ENCODE assay signal across 5 mouse cellular contexts in the genomic region with DNA sequence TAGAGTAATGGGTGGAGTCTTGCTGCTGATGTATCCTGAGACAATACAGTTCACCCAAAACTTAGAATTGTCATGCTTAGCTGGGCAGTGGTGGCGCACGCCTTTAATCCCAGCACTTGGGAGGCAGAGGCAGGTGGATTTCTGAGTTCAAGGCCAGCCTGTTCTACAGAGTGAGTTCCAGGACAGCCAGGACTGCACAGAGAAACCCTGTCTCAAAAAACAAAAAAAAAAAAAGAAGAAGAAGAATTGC. TPM values are rescaled to one million over a fixed set of nuclear protein-coding genes. Genes with fewer than 3 reads are reported as not detected.
A peak's percentile ranks its signal among the peaks of the same experiment; 100 is the strongest.
DNase-seq lines count a peak whose midpoint lies in the region; ATAC-seq and TF ChIP-seq lines count a peak whose summit lies in the region.
"Not testable (repeated sequence)": the region's sequence is repeated elsewhere in the genome, so short reads cannot be mapped to it uniquely, and the experiment has no call there.

No protein-coding gene starts in this region.

- not testable (repeated sequence) for H3K4me3 ChIP-seq in ES-Bruce4 (ENCODE audit: low read depth, low read length); MEL (ENCODE audit: control insufficient read depth in 1 of 2, insufficient read depth in 1 of 2, low read depth in 2 of 2, low read length in 2 of 2); kidney, embryonic 16.5 days (ENCODE audit: low read length); liver, adult 2 months (ENCODE audit: insufficient read depth, low read depth, low read length); liver, postnatal 0 days (ENCODE audit: low read depth, low read length)

- H3K4me1 ChIP-seq in ES-Bruce4 (ENCODE audit: control insufficient read depth, insufficient read depth, low read length); MEL (ENCODE audit: control insufficient read depth in 1 of 2, insufficient read depth in 2 of 2, low read length in 2 of 2); kidney, embryonic 16.5 days (ENCODE audit: insufficient read depth, low read length): not testable (repeated sequence)
- H3K4me1 ChIP-seq in liver, adult 2 months (ENCODE audit: control insufficient read depth, insufficient read depth, low read length) = peaks cover 14% of the 10 kb centered on the region
- H3K4me1 ChIP-seq in liver, postnatal 0 days (ENCODE audit: insufficient read depth) = peaks cover 23% of the 10 kb centered on the region

- H3K4me2 ChIP-seq in kidney, embryonic 16.5 days (replicated peaks; ENCODE audit: low read depth, low read length); liver, postnatal 0 days (ENCODE audit: low read depth, low read length): not testable (repeated sequence)

- ATAC-seq in kidney, embryonic 16.5 days (ENCODE audit: low FRiP score, low TSS enrichment); liver, postnatal 0 days: not testable (repeated sequence)

- not testable (repeated sequence) for H3K27me3 ChIP-seq in ES-Bruce4 (ENCODE audit: control insufficient read depth, insufficient read depth, low read length, poor library complexity, severe bottlenecking); MEL (ENCODE audit: control insufficient read depth in 1 of 2, insufficient read depth in 2 of 2, low read length in 2 of 2); kidney, embryonic 16.5 days (ENCODE audit: insufficient read depth, low read length); liver, adult 2 months (ENCODE audit: control insufficient read depth, insufficient read depth, low read length); liver, postnatal 0 days (ENCODE audit: insufficient read depth, low read length)

- not testable (repeated sequence) for DNase-seq in MEL (ENCODE audit: low read depth, low spot score); liver, adult 2 months (ENCODE audit: extremely low read depth, low read depth, low spot score); liver, postnatal 0 days

- TF ChIP-seq POLR2A in ES-Bruce4 (IDR thresholded peaks at IDR 0.05; ENCODE audit: insufficient read depth, low read length); MEL (IDR thresholded peaks at IDR 0.05; ENCODE audit: control insufficient read depth in 1 of 2, insufficient read depth in 1 of 2, low read depth in 1 of 2, low read length in 2 of 2, poor library complexity in 1 of 2); liver, adult 2 months (IDR thresholded peaks at IDR 0.05; ENCODE audit: extremely low read depth, insufficient read depth, low read length): not testable (repeated sequence)

- not testable (repeated sequence) for H3K9me3 ChIP-seq in ES-Bruce4 (replicated peaks; ENCODE audit: control insufficient read depth, insufficient read depth, low read length, poor library complexity, severe bottlenecking); MEL (replicated peaks; ENCODE audit: insufficient read depth, low read length); kidney, embryonic 16.5 days (ENCODE audit: low read length); liver, postnatal 0 days (ENCODE audit: low read length)

- 94% methylated on average over 2 of the region's 2 CpGs for WGBS in kidney, embryonic 16.5 days
- WGBS in liver, adult 2 months = 31% methylated on average over 2 of the region's 2 CpGs
- 81% methylated on average over 2 of the region's 2 CpGs for WGBS in liver, postnatal 0 days (ENCODE audit: insufficient replicate concordance)

- not testable (repeated sequence) for H3K36me3 ChIP-seq in ES-Bruce4 (ENCODE audit: control insufficient read depth, insufficient read depth, low read length, poor library complexity, severe bottlenecking); MEL (ENCODE audit: control insufficient read depth in 1 of 2, insufficient read depth in 2 of 2, low read length in 2 of 2); kidney, embryonic 16.5 days (ENCODE audit: insufficient read depth, low read length); liver, adult 2 months (ENCODE audit: control insufficient read depth, insufficient read depth, low read length); liver, postnatal 0 days (replicated peaks; ENCODE audit: insufficient read depth, low read length)

- H3K9ac ChIP-seq in ES-Bruce4 (ENCODE audit: low read depth, poor library complexity, severe bottlenecking); MEL (ENCODE audit: control insufficient read depth, low read depth, low read length, poor library complexity, severe bottlenecking); kidney, embryonic 16.5 days (replicated peaks; ENCODE audit: low read length); liver, adult 2 months (ENCODE audit: low read depth, low read length); liver, postnatal 0 days (replicated peaks): not testable (repeated sequence)

- TF ChIP-seq RAD21 in MEL (IDR thresholded peaks at IDR 0.05; ENCODE audit: low read depth, low read length) = not testable (repeated sequence)

- not testable (repeated sequence) for TF ChIP-seq EP300 in ES-Bruce4 (IDR thresholded peaks at IDR 0.05; ENCODE audit: insufficient read depth, low read depth, low read length); MEL (IDR thresholded peaks at IDR 0.05; ENCODE audit: low read depth in 1 of 2, low read length in 2 of 2); liver, postnatal 0 days (IDR thresholded peaks at IDR 0.05; ENCODE audit: low read depth)

- H3K79me2 ChIP-seq in MEL (ENCODE audit: control insufficient read depth, insufficient read depth, low read length, poor library complexity); liver, adult 2 months (ENCODE audit: control insufficient read depth, insufficient read depth, low read length): not testable (repeated sequence)

- 0 out of 2 replicates have a peak overlapping the region, but pooled peaks have one; percentile 24 for H3K27ac ChIP-seq in ES-Bruce4 (ENCODE audit: insufficient read depth, low read length)
- H3K27ac ChIP-seq in MEL (ENCODE audit: control insufficient read depth, low read depth, low read length) = not testable (repeated sequence)
- peak overlapping the region; percentile 58 for H3K27ac ChIP-seq in kidney, embryonic 16.5 days (ENCODE audit: low read length)
- H3K27ac ChIP-seq in liver, adult 2 months (replicated peaks; ENCODE audit: insufficient read depth, low read depth, low read length) = peak overlapping the region; percentile 60
- peak overlapping the region; percentile 69 for H3K27ac ChIP-seq in liver, postnatal 0 days (ENCODE audit: low read depth)

- TF ChIP-seq CTCF in ES-Bruce4 (IDR thresholded peaks at IDR 0.05; ENCODE audit: low read depth, low read length); MEL (IDR thresholded peaks at IDR 0.05 in 2 of 3, conservative IDR thresholded peaks at IDR 0.05 in 1 of 3; ENCODE audit: control insufficient read depth in 1 of 3, insufficient read depth in 1 of 3, low read depth in 2 of 3, low read length in 3 of 3, poor library complexity in 1 of 3, severe bottlenecking in 1 of 3); liver, adult 2 months (IDR thresholded peaks at IDR 0.05; ENCODE audit: low read depth, low read length); liver, postnatal 0 days (IDR thresholded peaks at IDR 0.05; ENCODE audit: low read depth): not testable (repeated sequence)

TF ChIP-seq in MEL, 35 proteins besides CTCF, POLR2A, EP300 and RAD21:
- TF ChIP-seq TBP (IDR thresholded peaks at IDR 0.05; ENCODE audit: low read depth, low read length) = peak; percentile 82

RNA-seq across cellular contexts. Expression of a gene that starts 22.1 kb away (rescaled TPM):
- polyA plus RNA-seq in ES-Bruce4 (2011; ENCODE audit: insufficient read depth, insufficient read length, low read depth, missing spikeins) (775 and 839 TPM in 2 replicates), MEL (2012; ENCODE audit: insufficient read depth in 1 of 2, insufficient read length in 2 of 2, low read depth in 1 of 2, low replicate concordance in 2 of 2, missing spikeins in 1 of 2) (100 to 1,000 TPM; 342 to 437 TPM)
- total RNA-seq in MEL (2012; rRNA removed) = 126 and 171 TPM in 2 replicates
- 281 and 293 TPM in 2 replicates for polyA plus RNA-seq in kidney, embryonic 16.5 days (2015; fragmentation: Nextera tagmentation; extraction: Ambion mirVana)
- total RNA-seq in liver, adult 2 months (2014; rRNA removed) = 44.2 and 45.5 TPM in 2 replicates
- polyA plus RNA-seq in liver, adult 2 months (2012; rRNA removed) = 13.9 and 14.1 TPM in 2 replicates
- 86.9 and 90.7 TPM in 2 replicates for polyA plus RNA-seq in liver, postnatal 0 days (2015; fragmentation: Nextera tagmentation; extraction: Ambion mirVana)
